Mouse (Mus musculus) hindbrain, embryonic 15.5 days (tissue): ENCODE data around the gene Sel1l. TPM values are rescaled to one million over a fixed set of nuclear protein-coding genes. Genes with fewer than 3 reads are reported as not detected.

Experiments used
- ATAC-seq: fragments of 200-750 bp; cut with Nextera tagmentation; 2 replicates; pipeline ENCODE4 v1.8.0; 2017; ENCODE audit warnings: low read depth, moderate number of reproducible peaks, moderate TSS enrichment; ENCODE audit not compliant: low FRiP score
- H3K27ac ChIP-seq: fragments of 300-500 bp; sonication (generic); replicated peaks from 2 replicates; pipeline ENCODE4 v1.5.1; 2015; ENCODE audit warnings: mild to moderate bottlenecking, inconsistent platforms
- H3K27me3 ChIP-seq: fragments of 300-500 bp; sonication (generic); 2 replicates; pipeline ENCODE4 v1.6.1; 2015; ENCODE audit warnings: control low read depth, inconsistent platforms
- H3K36me3 ChIP-seq: fragments of 300-500 bp; sonication (generic); 2 replicates; pipeline ENCODE4 v1.6.1; 2015; ENCODE audit warnings: control low read depth, inconsistent platforms
- H3K4me1 ChIP-seq: fragments of 300-500 bp; sonication (generic); replicated peaks from 2 replicates; pipeline ENCODE4 v1.6.1; 2015; ENCODE audit warnings: control low read depth, inconsistent platforms
- H3K4me2 ChIP-seq: fragments of 300-500 bp; sonication (generic); 2 replicates; pipeline ENCODE4 v1.6.1; 2015; ENCODE audit warnings: moderate library complexity, mild to moderate bottlenecking, inconsistent platforms
- H3K4me3 ChIP-seq: fragments of 300-500 bp; sonication (generic); 2 replicates; pipeline ENCODE4 v1.5.1; 2015; ENCODE audit warnings: mild to moderate bottlenecking, inconsistent platforms
- H3K9ac ChIP-seq: fragments of 300-500 bp; sonication (generic); 2 replicates; pipeline ENCODE4 v1.6.1; 2015; ENCODE audit warnings: inconsistent platforms
- H3K9me3 ChIP-seq: fragments of 300-500 bp; sonication (generic); 2 replicates; pipeline ENCODE4 v1.6.1; 2016; ENCODE audit warnings: control low read depth, inconsistent platforms
- WGBS: fragments of 180-500 bp; shearing (Covaris S2); methylation state at CpG from one replicate; pipeline ENCODE4 v1.1.7; 2015; 5-methylcytosine and 5-hydroxymethylcytosine counted together
- polyA plus RNA-seq: library from polyadenylated mRNA; unstranded; fragments of >200 nt; fragmentation: Nextera tagmentation; extraction: Ambion mirVana; gene quantifications from 2 replicates; pipeline ENCODE4 v1.2.1, GENCODE M21; 2015

The Sel1l gene
- polyA plus RNA-seq, 1 experiment from 2014 or later, result 92.0 TPM

GRCm38 (mm10) chr12:91815552-91815951 lies 33.4 kb downstream of the Sel1l start:
- ATAC-seq, result no peak
- WGBS, result 96% methylated on average over 11 of the region's 11 CpGs
- no peak overlapping the region for H3K9ac ChIP-seq
- no peak overlapping the region for H3K4me2 ChIP-seq
- no peaks in the 10 kb centered on the region for H3K27me3 ChIP-seq
- H3K27ac ChIP-seq, result no peak overlapping the region
- H3K36me3 ChIP-seq, result peaks cover 72% of the 10 kb centered on the region
- no peak overlapping the region for H3K4me3 ChIP-seq
- no peaks in the 10 kb centered on the region for H3K9me3 ChIP-seq
- H3K4me1 ChIP-seq, result no peaks in the 10 kb centered on the region

GRCm38 (mm10) chr12:91808911-91809310 lies 40.0 kb downstream of the Sel1l start:
- no peak overlapping the region for H3K4me2 ChIP-seq
- no peaks in the 10 kb centered on the region for H3K9me3 ChIP-seq
- H3K27me3 ChIP-seq, result no peaks in the 10 kb centered on the region
- no peak overlapping the region for H3K4me3 ChIP-seq
- no peak overlapping the region for H3K9ac ChIP-seq
- 96% methylated on average over 8 of the region's 8 CpGs for WGBS
- peaks cover 69% of the 10 kb centered on the region for H3K36me3 ChIP-seq
- H3K27ac ChIP-seq, result no peak overlapping the region
- ATAC-seq, result no peak
- H3K4me1 ChIP-seq, result no peaks in the 10 kb centered on the region

- no peaks in the 10 kb centered on the region for H3K9me3 ChIP-seq
- H3K27ac ChIP-seq, result no peak overlapping the region
- peaks cover 58% of the 10 kb centered on the region for H3K36me3 ChIP-seq
- H3K27me3 ChIP-seq, result no peaks in the 10 kb centered on the region
- H3K9ac ChIP-seq, result no peak overlapping the region
- no peaks in the 10 kb centered on the region for H3K4me1 ChIP-seq
- WGBS, result 94% methylated on average over 6 of the region's 6 CpGs
- no peak for ATAC-seq
- no peak overlapping the region for H3K4me3 ChIP-seq
- H3K4me2 ChIP-seq, result no peak overlapping the region
Observed at GRCm38 (mm10) chr12:91807761-91808160, 41.2 kb downstream of the Sel1l start.

GRCm38 (mm10) chr12:91807095-91807494 lies 41.9 kb downstream of the Sel1l start:
- Histone ChIP-seq H3K27ac (no peak overlapping the region), H3K4me1 (no peaks in the 10 kb centered on the region), H3K9me3 (no peaks in the 10 kb centered on the region), H3K27me3 (no peaks in the 10 kb centered on the region), H3K9ac (no peak overlapping the region), H3K4me2 (no peak overlapping the region), H3K4me3 (no peak overlapping the region), H3K36me3 (peaks cover 52% of the 10 kb centered on the region)
- 92% methylated on average over 11 of the region's 11 CpGs for WGBS
- ATAC-seq, result no peak

- H3K27me3 ChIP-seq, result no peaks in the 10 kb centered on the region
- no peak overlapping the region for H3K4me2 ChIP-seq
- no peak overlapping the region for H3K4me3 ChIP-seq
- no peak for ATAC-seq
- no peaks in the 10 kb centered on the region for H3K4me1 ChIP-seq
- peaks cover 26% of the 10 kb centered on the region for H3K36me3 ChIP-seq
- no peaks in the 10 kb centered on the region for H3K9me3 ChIP-seq
- H3K9ac ChIP-seq, result no peak overlapping the region
- no peak overlapping the region for H3K27ac ChIP-seq
- 88% methylated on average over 3 of the region's 3 CpGs for WGBS
Observed at GRCm38 (mm10) chr12:91804262-91804661, 44.7 kb downstream of the Sel1l start.

GRCm38 (mm10) chr12:91803207-91803932 lies 45.6 kb downstream of the Sel1l start:
- ATAC-seq, result no peak
- no peak overlapping the region for H3K27ac ChIP-seq
- H3K36me3 ChIP-seq, result peaks cover 17% of the 10 kb centered on the region
- H3K27me3 ChIP-seq, result no peaks in the 10 kb centered on the region
- WGBS, result 84% methylated on average over 13 of the region's 13 CpGs
- no peak overlapping the region for H3K9ac ChIP-seq
- H3K4me3 ChIP-seq, result no peak overlapping the region
- no peaks in the 10 kb centered on the region for H3K4me1 ChIP-seq
- no peak overlapping the region for H3K4me2 ChIP-seq
- H3K9me3 ChIP-seq, result no peaks in the 10 kb centered on the region

- WGBS, result 86% methylated on average over 12 of the region's 12 CpGs
- Histone ChIP-seq H3K36me3 (peaks cover 11% of the 10 kb centered on the region; the same call in 1 of the 2 replicates), H3K9me3 (no peaks in the 10 kb centered on the region), H3K4me3 (no peak overlapping the region), H3K27me3 (no peaks in the 10 kb centered on the region), H3K4me1 (no peaks in the 10 kb centered on the region), H3K9ac (no peak overlapping the region), H3K4me2 (no peak overlapping the region), H3K27ac (no peak overlapping the region)
- ATAC-seq, result no peak
Observed at GRCm38 (mm10) chr12:91802586-91803206, 46.3 kb downstream of the Sel1l start.

GRCm38 (mm10) chr12:91800861-91801385 lies 48.0 kb downstream of the Sel1l start:
- no peak overlapping the region for H3K4me2 ChIP-seq
- H3K9ac ChIP-seq, result no peak overlapping the region
- WGBS, result 59% methylated on average over 6 of the region's 6 CpGs
- H3K9me3 ChIP-seq, result no peaks in the 10 kb centered on the region
- no peak for ATAC-seq
- no peak overlapping the region for H3K4me3 ChIP-seq
- H3K27me3 ChIP-seq, result no peaks in the 10 kb centered on the region
- no peak overlapping the region for H3K27ac ChIP-seq
- no peaks in the 10 kb centered on the region for H3K4me1 ChIP-seq
- H3K36me3 ChIP-seq, result no peaks in the 10 kb centered on the region

- Histone ChIP-seq H3K9me3 (no peaks in the 10 kb centered on the region), H3K27ac (no peak overlapping the region), H3K4me1 (no peaks in the 10 kb centered on the region), H3K36me3 (no peaks in the 10 kb centered on the region), H3K4me3 (no peak overlapping the region), H3K9ac (no peak overlapping the region), H3K27me3 (no peaks in the 10 kb centered on the region), H3K4me2 (no peak overlapping the region)
- ATAC-seq, result no peak
- 80% methylated on average over 12 of the region's 12 CpGs for WGBS
Observed at GRCm38 (mm10) chr12:91799821-91800335, 49.1 kb downstream of the Sel1l start.

- WGBS, result 25% methylated on average over 6 of the region's 6 CpGs
- H3K4me3 ChIP-seq, result no peak overlapping the region
- no peak overlapping the region for H3K4me2 ChIP-seq
- no peaks in the 10 kb centered on the region for H3K9me3 ChIP-seq
- no peak for ATAC-seq
- no peaks in the 10 kb centered on the region for H3K36me3 ChIP-seq
- no peaks in the 10 kb centered on the region for H3K4me1 ChIP-seq
- H3K9ac ChIP-seq, result no peak overlapping the region
- H3K27ac ChIP-seq, result no peak overlapping the region
- H3K27me3 ChIP-seq, result no peaks in the 10 kb centered on the region
Observed at GRCm38 (mm10) chr12:91799379-91799773, 49.6 kb downstream of the Sel1l start.

- WGBS, result 84% methylated on average over 6 of the region's 6 CpGs
Observed at GRCm38 (mm10) chr12:91798720-91799378, 50.1 kb downstream of the Sel1l start.

GRCm38 (mm10) chr12:91796774-91797173 lies 52.2 kb downstream of the Sel1l start:
- no peak overlapping the region for H3K27ac ChIP-seq
- H3K4me1 ChIP-seq, result no peaks in the 10 kb centered on the region
- WGBS, result 63% methylated on average over 4 of the region's 4 CpGs
- no peak for ATAC-seq
- no peak overlapping the region for H3K9ac ChIP-seq
- no peaks in the 10 kb centered on the region for H3K27me3 ChIP-seq
- H3K9me3 ChIP-seq, result no peaks in the 10 kb centered on the region
- no peaks in the 10 kb centered on the region for H3K36me3 ChIP-seq
- H3K4me2 ChIP-seq, result no peak overlapping the region
- H3K4me3 ChIP-seq, result no peak overlapping the region

More at GRCm38 (mm10) chr12:91798720-91799378, 50.1 kb downstream of the Sel1l start:
- Histone ChIP-seq H3K4me3 (no peak overlapping the region), H3K9me3 (no peaks in the 10 kb centered on the region), H3K27me3 (no peaks in the 10 kb centered on the region), H3K9ac (no peak overlapping the region), H3K27ac (no peak overlapping the region), H3K4me2 (no peak overlapping the region), H3K36me3 (no peaks in the 10 kb centered on the region), H3K4me1 (no peaks in the 10 kb centered on the region)
- ATAC-seq, result no peak
